Mouse (Mus musculus): Measurements from ENCODE around the gene Pbx3. TPM values are rescaled to one million over a fixed set of nuclear protein-coding genes. Genes with fewer than 3 reads are reported as not detected.

Gene Pbx3
- polyA plus RNA-seq, 1 experiment from 2014 or later, result 16.2 TPM

DNA sequence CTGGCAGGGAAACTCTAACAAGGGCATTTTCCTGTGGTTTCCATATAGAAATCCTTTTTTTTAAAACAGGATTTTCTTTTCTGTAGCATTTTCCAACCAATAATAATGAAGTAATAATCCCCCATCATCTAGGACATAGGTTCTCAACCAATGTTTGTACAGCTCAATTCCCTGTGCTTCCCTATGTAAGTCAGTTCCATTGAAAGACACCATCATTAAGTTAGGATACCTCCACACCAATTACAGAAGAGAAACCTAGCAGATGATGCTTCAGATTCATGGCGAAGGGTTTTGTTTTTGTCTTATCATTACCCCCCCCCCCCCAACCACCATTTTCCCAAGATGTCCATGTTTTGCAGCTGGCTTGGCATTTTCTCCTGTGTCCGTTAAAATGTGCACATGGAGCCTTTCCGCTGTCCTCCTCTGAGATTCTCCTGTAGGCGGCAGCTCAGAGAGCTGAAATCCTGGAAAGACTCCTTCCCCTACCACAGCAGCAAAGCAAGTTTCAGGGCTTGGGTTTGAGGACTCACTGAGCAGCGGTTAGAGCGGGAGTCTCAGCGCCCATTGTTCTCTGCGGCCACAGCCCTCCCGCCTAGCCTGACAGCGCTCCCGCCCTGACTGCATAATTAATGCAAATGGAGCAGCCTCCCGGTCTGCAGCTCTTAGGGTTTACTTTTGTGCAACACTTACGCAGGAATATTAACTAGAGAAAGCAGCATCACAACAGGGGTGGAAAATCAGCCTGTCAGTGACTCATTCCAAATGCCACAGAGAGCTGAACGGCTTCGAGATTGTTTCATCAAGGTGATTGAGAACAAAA lies 123.6 kb downstream of the Pbx3 start:
- no peaks in the 10 kb centered on the region for H3K36me3 ChIP-seq (ENCODE audit: control insufficient read depth, insufficient read depth)
- peak overlapping the region; percentile 58 for H3K4me3 ChIP-seq (ENCODE audit: low read length)
- no peaks in the 10 kb centered on the region for H3K9me3 ChIP-seq (replicated peaks; ENCODE audit: control insufficient read depth, low read length)
- H3K4me2 ChIP-seq (ENCODE audit: low read depth, low read length), result peak overlapping the region; percentile 83
- H3K9ac ChIP-seq (ENCODE audit: low read length), result peak overlapping the region; percentile 64
- peak; percentile 79 for ATAC-seq (replicated peaks; ENCODE audit: extremely low read depth, insufficient read depth, low FRiP score)
- H3K4me1 ChIP-seq (ENCODE audit: control insufficient read depth, insufficient read depth, low read length), result peaks cover 2% of the 10 kb centered on the region; the same call in 1 of the 2 replicates
- WGBS, result under 1% methylated on average over 15 of the region's 15 CpGs
- peak overlapping the region; percentile 83 for H3K27ac ChIP-seq (ENCODE audit: low read length)
- no peaks in the 10 kb centered on the region for H3K27me3 ChIP-seq (ENCODE audit: control insufficient read depth, insufficient read depth, low read length)

DNA sequence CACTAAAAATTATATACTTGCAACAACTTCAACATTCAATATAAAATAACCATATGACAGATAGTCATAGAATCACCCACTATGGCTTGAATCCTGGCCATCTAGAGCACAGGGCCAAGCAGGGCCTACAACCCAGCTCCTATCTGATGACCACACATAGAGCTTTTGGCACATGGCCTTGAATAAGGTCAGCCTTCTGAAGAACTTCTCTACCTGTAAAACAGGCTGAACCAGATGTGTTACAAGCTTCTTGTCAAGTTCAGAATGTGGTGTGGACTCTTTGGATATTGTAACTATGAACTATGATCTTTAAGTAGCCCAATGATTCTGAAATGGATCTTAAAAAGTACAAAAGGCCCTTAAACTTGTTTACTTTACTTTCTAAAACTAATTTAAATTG lies 132.1 kb downstream of the Pbx3 start:
- Histone ChIP-seq H3K27ac (ENCODE audit: low read length) (no peak overlapping the region), H3K9ac (ENCODE audit: low read length) (no peak overlapping the region), H3K4me1 (ENCODE audit: control insufficient read depth, insufficient read depth, low read length) (no peaks in the 10 kb centered on the region), H3K9me3 (replicated peaks; ENCODE audit: control insufficient read depth, low read length) (no peaks in the 10 kb centered on the region), H3K4me3 (ENCODE audit: low read length) (no peak overlapping the region), H3K36me3 (ENCODE audit: control insufficient read depth, insufficient read depth) (no peaks in the 10 kb centered on the region), H3K27me3 (ENCODE audit: control insufficient read depth, insufficient read depth, low read length) (no peaks in the 10 kb centered on the region), H3K4me2 (ENCODE audit: low read depth, low read length) (no peak overlapping the region)
- no peak for ATAC-seq (replicated peaks; ENCODE audit: extremely low read depth, insufficient read depth, low FRiP score)

DNA sequence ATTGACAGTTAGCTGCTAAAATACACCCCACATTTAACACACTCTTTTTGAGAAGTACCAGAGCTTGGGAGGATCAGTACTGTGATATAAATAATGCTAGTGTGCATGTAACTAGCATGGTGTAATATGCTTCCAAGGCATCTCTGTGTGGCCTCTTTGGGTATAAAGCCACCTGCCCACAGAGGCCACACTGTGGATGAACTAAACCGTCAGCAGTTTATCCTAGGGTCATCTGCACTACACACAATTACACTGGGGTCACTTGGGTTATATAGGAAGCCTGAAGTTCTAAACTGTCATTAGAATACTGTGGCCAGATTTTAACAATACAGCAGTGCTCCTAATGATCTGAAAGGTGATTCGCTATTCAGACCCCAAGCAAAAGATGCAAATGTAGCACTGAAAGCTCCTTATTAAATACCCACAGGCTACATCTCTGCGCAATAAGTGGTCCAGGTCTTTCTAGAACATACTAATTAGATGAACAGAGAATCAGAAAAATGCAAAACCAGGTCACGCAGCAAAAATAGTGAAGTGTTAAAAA lies 133.6 kb downstream of the Pbx3 start:
- 83% methylated on average over 4 of the region's 4 CpGs for WGBS
- H3K4me3 ChIP-seq (ENCODE audit: low read length), result no peak overlapping the region
- H3K4me2 ChIP-seq (ENCODE audit: low read depth, low read length), result no peak overlapping the region
- ATAC-seq (replicated peaks; ENCODE audit: extremely low read depth, insufficient read depth, low FRiP score), result no peak
- H3K36me3 ChIP-seq (ENCODE audit: control insufficient read depth, insufficient read depth), result no peaks in the 10 kb centered on the region
- H3K9ac ChIP-seq (ENCODE audit: low read length), result no peak overlapping the region
- H3K9me3 ChIP-seq (replicated peaks; ENCODE audit: control insufficient read depth, low read length), result no peaks in the 10 kb centered on the region
- H3K27ac ChIP-seq (ENCODE audit: low read length), result no peak overlapping the region
- H3K27me3 ChIP-seq (ENCODE audit: control insufficient read depth, insufficient read depth, low read length), result no peaks in the 10 kb centered on the region
- H3K4me1 ChIP-seq (ENCODE audit: control insufficient read depth, insufficient read depth, low read length), result no peaks in the 10 kb centered on the region

DNA sequence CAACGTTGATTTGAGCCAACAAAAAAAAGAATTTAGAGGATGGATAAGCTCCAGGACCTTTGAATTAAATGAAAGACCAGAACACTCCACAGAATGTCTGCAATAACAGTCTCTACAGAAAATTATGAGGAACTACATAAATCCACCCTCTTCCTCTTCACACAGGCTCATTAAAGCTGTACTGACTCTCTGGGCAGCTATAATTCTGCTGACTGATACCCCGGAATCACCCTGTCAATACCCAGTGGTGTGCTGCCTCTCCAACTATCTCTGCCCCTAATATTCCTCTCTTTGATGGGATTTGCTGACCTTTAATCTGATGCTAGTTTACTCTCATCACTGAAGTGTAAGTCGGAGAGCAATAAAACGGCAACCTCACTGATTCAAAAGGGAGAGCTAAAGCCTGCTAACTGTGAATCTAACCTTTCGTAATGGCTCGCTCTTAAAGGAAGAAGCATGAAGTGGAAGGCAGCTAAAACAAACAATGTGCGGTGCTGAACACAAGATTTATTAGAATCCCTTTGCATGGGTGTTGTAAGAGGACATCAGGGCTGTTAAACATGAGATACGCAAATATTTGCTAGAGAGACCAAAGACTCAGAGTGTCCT lies 137.4 kb downstream of the Pbx3 start:
- H3K9me3 ChIP-seq (replicated peaks; ENCODE audit: control insufficient read depth, low read length), result no peaks in the 10 kb centered on the region
- no peaks in the 10 kb centered on the region for H3K27me3 ChIP-seq (ENCODE audit: control insufficient read depth, insufficient read depth, low read length)
- H3K9ac ChIP-seq (ENCODE audit: low read length), result no peak overlapping the region
- no peak overlapping the region for H3K4me2 ChIP-seq (ENCODE audit: low read depth, low read length)
- H3K27ac ChIP-seq (ENCODE audit: low read length), result no peak overlapping the region
- no peak for ATAC-seq (replicated peaks; ENCODE audit: extremely low read depth, insufficient read depth, low FRiP score)
- no peaks in the 10 kb centered on the region for H3K36me3 ChIP-seq (ENCODE audit: control insufficient read depth, insufficient read depth)
- H3K4me1 ChIP-seq (ENCODE audit: control insufficient read depth, insufficient read depth, low read length), result peaks cover 2% of the 10 kb centered on the region; the same call in 1 of the 2 replicates
- no peak overlapping the region for H3K4me3 ChIP-seq (ENCODE audit: low read length)
- 63% methylated on average over 8 of the region's 8 CpGs for WGBS

DNA sequence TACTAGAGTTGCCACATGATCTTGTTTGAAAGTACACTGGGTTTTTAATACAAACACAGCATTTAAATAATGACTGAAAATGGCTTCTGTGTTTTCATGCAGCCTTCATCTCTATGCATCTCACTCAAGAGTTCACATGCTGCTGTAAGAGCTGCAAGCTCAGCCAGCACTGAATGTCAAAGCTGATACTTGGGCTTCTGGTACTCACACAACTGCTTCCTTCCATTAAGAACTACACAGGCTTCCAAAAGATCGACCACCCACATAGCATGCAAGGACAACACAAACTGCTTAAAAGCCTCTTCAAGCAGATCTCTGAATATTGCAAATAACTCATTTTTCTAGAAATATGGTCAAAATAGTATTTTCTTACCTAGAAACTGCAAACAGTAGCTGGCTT lies 138.7 kb downstream of the Pbx3 start:
- no peak overlapping the region for H3K4me3 ChIP-seq (ENCODE audit: low read length)

DNA sequence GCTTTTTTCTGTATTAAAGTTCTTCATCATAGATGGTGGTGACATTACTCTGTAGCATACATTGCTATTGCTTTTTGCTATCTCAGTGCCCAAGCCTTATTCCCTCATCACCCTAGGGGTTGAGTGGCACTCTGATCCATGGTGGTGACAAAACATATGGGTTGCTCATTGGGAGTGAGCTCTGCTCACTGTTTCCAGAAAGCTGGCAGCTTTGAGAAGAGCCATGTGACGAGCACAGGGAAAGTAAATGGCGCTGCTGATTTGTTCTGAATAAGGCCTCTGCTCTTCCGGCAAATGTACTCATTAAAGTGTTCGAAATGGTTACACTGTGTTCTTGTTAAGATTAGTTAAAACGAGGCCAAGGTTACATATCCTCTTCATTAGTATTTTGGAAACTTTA lies 139.7 kb downstream of the Pbx3 start:
- peaks cover 4% of the 10 kb centered on the region for H3K4me1 ChIP-seq (ENCODE audit: control insufficient read depth, insufficient read depth, low read length)
- no peak overlapping the region for H3K27ac ChIP-seq (ENCODE audit: low read length)
- no peaks in the 10 kb centered on the region for H3K36me3 ChIP-seq (ENCODE audit: control insufficient read depth, insufficient read depth)
- H3K4me3 ChIP-seq (ENCODE audit: low read length), result no peak overlapping the region
- H3K9ac ChIP-seq (ENCODE audit: low read length), result no peak overlapping the region
- no peaks in the 10 kb centered on the region for H3K9me3 ChIP-seq (replicated peaks; ENCODE audit: control insufficient read depth, low read length)
- H3K27me3 ChIP-seq (ENCODE audit: control insufficient read depth, insufficient read depth, low read length), result no peaks in the 10 kb centered on the region
- no peak for ATAC-seq (replicated peaks; ENCODE audit: extremely low read depth, insufficient read depth, low FRiP score)
- no peak overlapping the region for H3K4me2 ChIP-seq (ENCODE audit: low read depth, low read length)
- WGBS, result 84% methylated on average over 5 of the region's 5 CpGs

More for the DNA sequence above, 138.7 kb downstream of the Pbx3 start:
- Histone ChIP-seq H3K9ac (ENCODE audit: low read length) (no peak overlapping the region), H3K4me2 (ENCODE audit: low read depth, low read length) (no peak overlapping the region), H3K27me3 (ENCODE audit: control insufficient read depth, insufficient read depth, low read length) (no peaks in the 10 kb centered on the region), H3K36me3 (ENCODE audit: control insufficient read depth, insufficient read depth) (no peaks in the 10 kb centered on the region), H3K4me1 (ENCODE audit: control insufficient read depth, insufficient read depth, low read length) (peaks cover 4% of the 10 kb centered on the region), H3K27ac (ENCODE audit: low read length) (no peak overlapping the region), H3K9me3 (replicated peaks; ENCODE audit: control insufficient read depth, low read length) (no peaks in the 10 kb centered on the region)
- no peak for ATAC-seq (replicated peaks; ENCODE audit: extremely low read depth, insufficient read depth, low FRiP score)
- WGBS, result 53% methylated on average over 1 of the region's 1 CpGs

DNA sequence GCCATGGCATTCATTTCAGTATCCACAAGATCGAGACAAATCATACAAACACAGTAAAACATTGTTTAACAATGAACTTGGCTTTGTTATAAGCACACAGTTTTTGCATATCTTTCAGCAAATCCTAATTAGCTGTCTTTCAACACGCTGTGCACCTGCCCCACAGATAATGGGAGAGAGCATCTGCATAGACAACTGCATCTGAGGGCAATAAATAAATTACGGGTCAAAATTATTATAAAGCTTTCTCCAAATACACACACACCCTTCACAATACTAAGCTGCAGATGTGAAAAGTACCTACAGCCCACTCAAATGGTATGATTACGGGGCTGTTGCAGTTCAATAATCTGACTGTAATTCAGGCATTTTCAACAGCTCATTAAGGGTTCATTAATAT lies 145.3 kb downstream of the Pbx3 start:
- Histone ChIP-seq H3K4me1 (ENCODE audit: control insufficient read depth, insufficient read depth, low read length) (peaks cover 13% of the 10 kb centered on the region), H3K4me2 (ENCODE audit: low read depth, low read length) (no peak overlapping the region), H3K4me3 (ENCODE audit: low read length) (no peak overlapping the region), H3K9ac (ENCODE audit: low read length) (no peak overlapping the region), H3K9me3 (replicated peaks; ENCODE audit: control insufficient read depth, low read length) (no peaks in the 10 kb centered on the region), H3K27me3 (ENCODE audit: control insufficient read depth, insufficient read depth, low read length) (no peaks in the 10 kb centered on the region), H3K27ac (ENCODE audit: low read length) (no peak overlapping the region), H3K36me3 (ENCODE audit: control insufficient read depth, insufficient read depth) (no peaks in the 10 kb centered on the region)
- no peak for ATAC-seq (replicated peaks; ENCODE audit: extremely low read depth, insufficient read depth, low FRiP score)
- WGBS, result 87% methylated on average over 4 of the region's 4 CpGs

DNA sequence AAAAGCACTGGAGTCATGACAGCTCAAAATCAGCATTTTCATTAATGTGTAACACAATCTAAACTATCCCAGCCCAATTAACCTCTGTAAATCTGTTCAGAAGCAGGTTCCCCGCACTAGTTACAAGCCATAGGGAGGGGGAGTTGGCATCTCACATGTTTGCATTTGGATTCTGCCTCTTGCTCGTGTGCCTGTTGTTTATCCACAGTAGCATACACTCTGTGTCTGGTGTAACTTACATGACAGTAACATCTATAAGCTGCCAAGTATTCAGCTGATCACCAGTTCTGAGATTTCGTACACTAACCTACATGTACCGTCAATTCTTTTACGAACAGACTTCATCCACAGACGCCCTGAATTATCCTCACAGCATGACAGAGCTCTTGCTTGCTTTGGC lies 147.5 kb downstream of the Pbx3 start:
- no peaks in the 10 kb centered on the region for H3K9me3 ChIP-seq (replicated peaks; ENCODE audit: control insufficient read depth, low read length)
- H3K36me3 ChIP-seq (ENCODE audit: control insufficient read depth, insufficient read depth), result no peaks in the 10 kb centered on the region
- no peak overlapping the region for H3K4me2 ChIP-seq (ENCODE audit: low read depth, low read length)
- H3K9ac ChIP-seq (ENCODE audit: low read length), result no peak overlapping the region
- no peak for ATAC-seq (replicated peaks; ENCODE audit: extremely low read depth, insufficient read depth, low FRiP score)
- H3K4me3 ChIP-seq (ENCODE audit: low read length), result no peak overlapping the region
- peaks cover 11% of the 10 kb centered on the region for H3K4me1 ChIP-seq (ENCODE audit: control insufficient read depth, insufficient read depth, low read length)
- no peak overlapping the region for H3K27ac ChIP-seq (ENCODE audit: low read length)
- 42% methylated on average over 6 of the region's 6 CpGs for WGBS
- no peaks in the 10 kb centered on the region for H3K27me3 ChIP-seq (ENCODE audit: control insufficient read depth, insufficient read depth, low read length)

DNA sequence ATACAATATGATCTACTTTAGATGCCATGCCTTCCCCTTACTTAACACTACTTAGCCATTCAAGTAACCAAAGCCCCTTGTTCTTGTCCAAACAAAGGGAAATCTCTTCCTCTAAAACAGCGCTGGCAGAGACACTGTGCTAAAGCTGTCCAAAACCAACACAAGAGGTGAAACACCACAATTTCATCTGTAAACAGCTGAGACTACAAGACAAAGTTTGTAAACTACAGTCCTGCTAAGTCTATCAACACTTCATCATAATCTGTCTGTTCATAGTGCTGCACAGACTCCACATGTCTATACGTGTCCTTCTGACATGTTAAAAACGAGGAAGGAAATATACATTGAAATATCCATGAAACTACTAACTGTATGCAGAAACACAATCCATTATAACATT lies 151.5 kb downstream of the Pbx3 start:
- Histone ChIP-seq H3K9ac (ENCODE audit: low read length) (no peak overlapping the region), H3K4me2 (ENCODE audit: low read depth, low read length) (no peak overlapping the region), H3K4me3 (ENCODE audit: low read length) (no peak overlapping the region), H3K4me1 (ENCODE audit: control insufficient read depth, insufficient read depth, low read length) (peaks cover 8% of the 10 kb centered on the region), H3K36me3 (ENCODE audit: control insufficient read depth, insufficient read depth) (no peaks in the 10 kb centered on the region), H3K9me3 (replicated peaks; ENCODE audit: control insufficient read depth, low read length) (no peaks in the 10 kb centered on the region), H3K27me3 (ENCODE audit: control insufficient read depth, insufficient read depth, low read length) (no peaks in the 10 kb centered on the region), H3K27ac (ENCODE audit: low read length) (no peak overlapping the region)
- ATAC-seq (replicated peaks; ENCODE audit: extremely low read depth, insufficient read depth, low FRiP score), result no peak
- WGBS, result 76% methylated on average over 3 of the region's 3 CpGs

Data from heart, embryonic 16.5 days (tissue).